Mouse (Mus musculus) liver, adult 2 months (tissue): ENCODE data around the gene Pdcd4. TPM values are rescaled to one million over a fixed set of nuclear protein-coding genes. Genes with fewer than 3 reads are reported as not detected.

Experiments
- DNase-seq: peaks from one replicate; pipeline ENCODE4 v3.0.0-alpha.2; 2011; ENCODE audit warnings: low read depth, low spot score; ENCODE audit errors: extremely low read depth
- H3K27ac ChIP-seq: fragments of 200-500 bp; replicated peaks from 2 replicates; pipeline ENCODE4 v1.5.1; 2012; ENCODE audit warnings: low read depth, mild to moderate bottlenecking, control low read depth, inconsistent platforms, low read length; ENCODE audit not compliant: insufficient read depth
- H3K27me3 ChIP-seq: fragments of 200-500 bp; 2 replicates; pipeline ENCODE4 v1.6.1; 2012; ENCODE audit warnings: mild to moderate bottlenecking, moderate library complexity, low read length, inconsistent platforms; ENCODE audit not compliant: control insufficient read depth, insufficient read depth
- H3K36me3 ChIP-seq: fragments of 200-500 bp; 2 replicates; pipeline ENCODE4 v1.6.1; 2012; ENCODE audit warnings: low read length, inconsistent platforms; ENCODE audit not compliant: control insufficient read depth, insufficient read depth
- H3K4me1 ChIP-seq: fragments of 200-500 bp; 2 replicates; pipeline ENCODE4 v1.6.1; 2011; ENCODE audit warnings: low read length; ENCODE audit not compliant: control insufficient read depth, insufficient read depth
- H3K4me3 ChIP-seq: fragments of 200-500 bp; 2 replicates; pipeline ENCODE4 v1.5.1; 2011; ENCODE audit warnings: low read depth, mild to moderate bottlenecking, control low read depth, low read length, moderate library complexity; ENCODE audit not compliant: insufficient read depth
- H3K79me2 ChIP-seq: fragments of 200-500 bp; 2 replicates; pipeline ENCODE4 v1.6.1; 2012; ENCODE audit warnings: inconsistent platforms, mild to moderate bottlenecking, low read length, moderate library complexity; ENCODE audit not compliant: control insufficient read depth, insufficient read depth
- H3K9ac ChIP-seq: fragments of 200-500 bp; 2 replicates; pipeline ENCODE4 v1.6.1; 2012; ENCODE audit warnings: low read depth, mild to moderate bottlenecking, control low read depth, inconsistent platforms, low read length
- CTCF ChIP-seq: fragments of 200-500 bp; IDR thresholded peaks from 2 replicates; pipeline ENCODE4 v1.5.1; 2011; ENCODE audit warnings: low read depth, low read length, control low read depth
- POLR2A ChIP-seq: fragments of 200-500 bp; IDR thresholded peaks from 2 replicates; pipeline ENCODE4 v1.6.1; 2011; ENCODE audit warnings: low read length, control low read depth; ENCODE audit not compliant: insufficient read depth; ENCODE audit errors: extremely low read depth
- WGBS: fragments of 180-500 bp; shearing (Covaris S2); methylation state at CpG from one replicate; pipeline ENCODE4 v1.1.7; 2018; 5-methylcytosine and 5-hydroxymethylcytosine counted together
- polyA plus RNA-seq: library from polyadenylated mRNA; depleted of rRNA; stranded (reverse); fragments of >200 nt; gene quantifications from 2 replicates; pipeline ENCODE4 v1.2.3, GENCODE M21; 2012
- total RNA-seq: library from RNA; depleted of rRNA; stranded (reverse); fragments of >200 nt; gene quantifications from 2 replicates; pipeline ENCODE4 v1.2.3, GENCODE M21; 2014

Pdcd4 gene
- total and polyA plus RNA-seq, 2 experiments = 17.8 to 92.5 TPM

- H3K79me2 ChIP-seq = no peaks in the 10 kb centered on the region
- H3K4me3 ChIP-seq = no peak overlapping the region
- H3K27ac ChIP-seq = no peak overlapping the region
- WGBS = 100% methylated on average over 1 of the region's 1 CpGs
- H3K27me3 ChIP-seq = no peaks in the 10 kb centered on the region
- DNase-seq = no peak
- no peak for TF ChIP-seq POLR2A
- no peak for TF ChIP-seq CTCF
- H3K4me1 ChIP-seq = no peaks in the 10 kb centered on the region; the same call in 1 of the 2 replicates
- H3K9ac ChIP-seq = no peak overlapping the region
- no peaks in the 10 kb centered on the region for H3K36me3 ChIP-seq
Observed at GRCm38 (mm10) chr19:53868796-53869195, 23.2 kb upstream of the Pdcd4 start.

GRCm38 (mm10) chr19:53869427-53870385, 22.3 kb upstream of the Pdcd4 start:
- no peak for TF ChIP-seq CTCF
- TF ChIP-seq POLR2A = no peak
- Histone ChIP-seq H3K27ac (no peak overlapping the region), H3K4me1 (no peaks in the 10 kb centered on the region; the same call in 1 of the 2 replicates), H3K9ac (no peak overlapping the region), H3K4me3 (no peak overlapping the region), H3K36me3 (no peaks in the 10 kb centered on the region), H3K79me2 (no peaks in the 10 kb centered on the region), H3K27me3 (no peaks in the 10 kb centered on the region)
- 73% methylated on average over 4 of the region's 4 CpGs for WGBS
- DNase-seq = no peak

GRCm38 (mm10) chr19:53870568-53870967, 21.5 kb upstream of the Pdcd4 start:
- H3K36me3 ChIP-seq = no peaks in the 10 kb centered on the region
- H3K27ac ChIP-seq = no peak overlapping the region
- 76% methylated on average over 2 of the region's 2 CpGs for WGBS
- no peaks in the 10 kb centered on the region for H3K79me2 ChIP-seq
- H3K4me3 ChIP-seq = no peak overlapping the region
- no peaks in the 10 kb centered on the region for H3K27me3 ChIP-seq
- TF ChIP-seq POLR2A (no peak), CTCF (peak; percentile 41)
- no peak overlapping the region for H3K9ac ChIP-seq
- H3K4me1 ChIP-seq = no peaks in the 10 kb centered on the region; the same call in 1 of the 2 replicates
- no peak for DNase-seq

- Histone ChIP-seq H3K4me1 (no peaks in the 10 kb centered on the region; the same call in 1 of the 2 replicates), H3K27me3 (no peaks in the 10 kb centered on the region), H3K9ac (no peak overlapping the region), H3K27ac (no peak overlapping the region), H3K36me3 (no peaks in the 10 kb centered on the region), H3K4me3 (no peak overlapping the region), H3K79me2 (no peaks in the 10 kb centered on the region)
- TF ChIP-seq CTCF (no peak), POLR2A (no peak)
- DNase-seq = no peak
- WGBS = 88% methylated on average over 6 of the region's 6 CpGs
Observed at GRCm38 (mm10) chr19:53871502-53871901, 20.5 kb upstream of the Pdcd4 start.

GRCm38 (mm10) chr19:53872994-53873713, 18.9 kb upstream of the Pdcd4 start:
- no peaks in the 10 kb centered on the region for H3K79me2 ChIP-seq
- TF ChIP-seq POLR2A = no peak
- TF ChIP-seq CTCF = no peak
- no peak overlapping the region for H3K4me3 ChIP-seq
- no peak overlapping the region for H3K9ac ChIP-seq
- no peak overlapping the region for H3K27ac ChIP-seq
- H3K4me1 ChIP-seq = no peaks in the 10 kb centered on the region; the same call in 1 of the 2 replicates
- 79% methylated on average over 6 of the region's 6 CpGs for WGBS
- H3K36me3 ChIP-seq = no peaks in the 10 kb centered on the region
- DNase-seq = no peak
- H3K27me3 ChIP-seq = no peaks in the 10 kb centered on the region
